Mouse (Mus musculus): ENCODE measurements around the gene Me1.

DNA sequence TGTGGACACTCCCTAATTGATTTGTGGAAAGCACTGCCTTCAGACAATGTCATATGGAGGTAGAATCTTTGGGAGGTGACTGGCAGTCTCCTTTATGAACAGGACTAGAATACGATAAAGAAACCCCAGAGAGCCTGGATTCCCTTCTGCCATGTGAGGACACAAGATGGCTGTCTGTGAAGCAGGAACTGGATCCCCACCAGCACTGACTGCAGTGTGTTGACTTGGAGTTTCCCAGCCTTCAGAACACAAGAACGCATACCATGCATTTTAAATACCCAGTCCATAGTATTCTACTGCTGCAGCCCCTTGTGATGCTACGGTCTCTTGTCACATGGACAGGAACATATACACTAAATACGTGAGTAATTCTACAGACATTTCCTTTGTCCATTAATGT lies 13.5 kb downstream of the Me1 start:
- TF ChIP-seq POLR2A (IDR thresholded peaks at IDR 0.05; ENCODE audit: borderline replicate concordance, insufficient read depth, low read length) = no peak
- TF ChIP-seq CTCF (IDR thresholded peaks at IDR 0.05; ENCODE audit: borderline replicate concordance, insufficient read depth, low read depth, low read length) = no peak

Measured in cerebellum, adult 2 months (tissue).